Mouse (Mus musculus) myocyte (in vitro differentiated cells): ENCODE results near the gene Setd4. TPM values are rescaled to one million over a fixed set of nuclear protein-coding genes. Genes with fewer than 3 reads are reported as not detected.
A peak's percentile ranks its signal among the peaks of the same experiment; 100 is the strongest.

Source experiments
- H3K27me3 ChIP-seq: one replicate; pipeline ENCODE4 v1.6.1; 2011; ENCODE audit not compliant: control insufficient read depth, insufficient read depth, insufficient read length
- H3K36me3 ChIP-seq: one replicate; pipeline ENCODE4 v1.6.1; 2011; ENCODE audit not compliant: control insufficient read depth, insufficient read depth
- H3K4me2 ChIP-seq: one replicate; pipeline ENCODE4 v1.6.1; 2011; ENCODE audit warnings: low read depth, control low read depth
- H3K4me3 ChIP-seq: one replicate; pipeline ENCODE4 v1.5.1; 2011; ENCODE audit warnings: mild to moderate bottlenecking, control low read depth, moderate library complexity
- H3K79me2 ChIP-seq: one replicate; pipeline ENCODE4 v1.6.1; 2011; ENCODE audit not compliant: control insufficient read depth, insufficient read depth
- H3ac ChIP-seq: one replicate; pipeline ENCODE4 v1.6.1; 2011; ENCODE audit not compliant: control insufficient read depth, insufficient read length
- CEBPB ChIP-seq: IDR thresholded peaks from 2 replicates; pipeline ENCODE4 v1.6.1; 2011; ENCODE audit warnings: mild to moderate bottlenecking, moderate library complexity; ENCODE audit not compliant: poor library complexity, insufficient read depth, severe bottlenecking
- E2F4 ChIP-seq: IDR thresholded peaks from one replicate; pipeline ENCODE4 v1.6.1; 2011; ENCODE audit warnings: mild to moderate bottlenecking, control low read depth, moderate library complexity; ENCODE audit not compliant: insufficient read depth
- MAX ChIP-seq: IDR thresholded peaks from one replicate; pipeline ENCODE4 v1.6.1; 2011; ENCODE audit warnings: low read depth, mild to moderate bottlenecking, control low read depth
- MYOD1 ChIP-seq, 3 experiments: IDR thresholded peaks; one replicate each; pipeline ENCODE4 v1.6.1; 2011; ENCODE audit warnings: control low read depth in 2 of 3, low read depth in 2 of 3, mild to moderate bottlenecking in 2 of 3, moderate library complexity in 1 of 3; ENCODE audit not compliant: insufficient read length in 2 of 3, control insufficient read depth in 1 of 3
- MYOG ChIP-seq, 3 experiments: IDR thresholded peaks; one replicate each; pipeline ENCODE4 v1.6.1; 2011; ENCODE audit warnings: control low read depth in 2 of 3, low read depth in 2 of 3, mild to moderate bottlenecking in 2 of 3; ENCODE audit not compliant: insufficient read length in 2 of 3, control insufficient read depth in 1 of 3, insufficient read depth in 1 of 3
- POLR2A ChIP-seq: IDR thresholded peaks from one replicate; pipeline ENCODE4 v1.6.1; 2011; ENCODE audit warnings: low read depth, mild to moderate bottlenecking, control low read depth, moderate library complexity; ENCODE audit not compliant: insufficient read length
- POLR2AphosphoS2 ChIP-seq: IDR thresholded peaks from one replicate; pipeline ENCODE4 v1.6.1; 2011; ENCODE audit warnings: low read depth, control low read depth; ENCODE audit not compliant: insufficient read length
- REST ChIP-seq: IDR thresholded peaks from one replicate; pipeline ENCODE4 v1.6.1; 2011; ENCODE audit warnings: mild to moderate bottlenecking, control low read depth, moderate library complexity; ENCODE audit not compliant: insufficient read depth, insufficient read length
- SRF ChIP-seq: IDR thresholded peaks from one replicate; pipeline ENCODE4 v1.6.1; 2011; ENCODE audit warnings: low read depth; ENCODE audit not compliant: control insufficient read depth, insufficient read length
- TCF12 ChIP-seq: IDR thresholded peaks from one replicate; pipeline ENCODE4 v1.6.1; 2011; ENCODE audit warnings: mild to moderate bottlenecking, control low read depth; ENCODE audit not compliant: poor library complexity, insufficient read depth, severe bottlenecking
- TCF3 ChIP-seq: IDR thresholded peaks from one replicate; pipeline ENCODE4 v1.6.1; 2011; ENCODE audit warnings: low read depth, control low read depth; ENCODE audit not compliant: insufficient read length
- USF1 ChIP-seq: IDR thresholded peaks from one replicate; pipeline ENCODE4 v1.6.1; 2011; ENCODE audit warnings: low read depth, mild to moderate bottlenecking, control low read depth, moderate library complexity
- polyA plus RNA-seq: library from polyadenylated mRNA; unstranded; fragments of >200 nt; fragmentation: generic; extraction: Trizol; gene quantifications from one replicate; pipeline ENCODE4 v1.2.1, GENCODE M21; 2012; ENCODE audit warnings: missing spikeins

Gene Setd4
- 3.6 TPM for polyA plus RNA-seq

DNA sequence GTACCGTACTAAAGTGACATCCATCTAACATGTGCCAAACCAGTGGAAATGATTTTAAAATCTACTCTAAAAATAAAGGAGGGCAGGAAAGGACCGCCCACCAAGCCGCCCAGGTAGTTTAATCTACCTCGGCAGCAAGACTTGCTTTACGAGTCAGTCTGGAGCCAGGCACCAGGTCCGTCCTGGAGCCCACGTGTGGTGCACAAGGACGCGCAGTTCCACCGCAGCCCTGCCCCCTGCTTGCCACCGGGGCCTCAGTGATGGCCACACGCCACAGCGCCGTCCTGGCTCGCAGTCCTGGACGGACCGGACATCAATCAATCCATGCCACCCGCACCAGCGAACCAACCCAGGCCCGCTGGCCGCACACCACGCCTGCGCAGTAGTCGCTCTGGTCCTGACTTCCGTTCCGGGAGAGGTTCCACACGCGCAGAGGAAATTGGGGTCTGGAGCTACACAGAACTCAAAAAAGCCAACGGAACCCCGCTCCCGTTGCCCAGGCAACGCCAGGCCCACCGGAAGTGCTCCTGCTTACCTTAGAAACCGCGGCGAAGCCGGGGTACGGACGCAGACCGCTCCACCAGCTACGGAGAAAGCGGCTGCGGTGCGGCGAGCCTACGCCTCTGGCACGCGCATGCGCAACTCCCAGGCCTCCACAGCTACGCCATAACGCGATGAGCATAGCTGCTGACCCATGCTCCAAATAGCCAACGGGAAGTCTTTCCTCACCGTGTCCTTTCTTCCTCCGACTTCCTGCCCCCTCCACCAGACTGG is at the start of gene Setd4:
Gene Setd4 (minus strand): TSS at position 625 of the 774 bp plus-strand sequence.
- Histone ChIP-seq H3K79me2 (no peaks in the 10 kb centered on the region), H3K4me3 (peak within 1 kb of the TSS; percentile 51), H3ac (peak within 1 kb of the TSS; percentile 72), H3K4me2 (peak within 1 kb of the TSS; percentile 82), H3K36me3 (no peaks in the 10 kb centered on the region), H3K27me3 (no peaks in the 10 kb centered on the region)
- TF ChIP-seq MYOG (IDR thresholded peaks at IDR 0.05; ENCODE audit: control insufficient read depth in 1 of 3, insufficient read depth in 1 of 3, insufficient read length in 2 of 3, low read depth in 2 of 3) (no peak), POLR2A (peak; percentile 74), MYOD1 (IDR thresholded peaks at IDR 0.05; ENCODE audit: control insufficient read depth in 1 of 3, insufficient read length in 2 of 3, low read depth in 2 of 3) (peak in 1 of 3 experiments; percentile 43), POLR2AphosphoS2 (peak; percentile 69)

DNA sequence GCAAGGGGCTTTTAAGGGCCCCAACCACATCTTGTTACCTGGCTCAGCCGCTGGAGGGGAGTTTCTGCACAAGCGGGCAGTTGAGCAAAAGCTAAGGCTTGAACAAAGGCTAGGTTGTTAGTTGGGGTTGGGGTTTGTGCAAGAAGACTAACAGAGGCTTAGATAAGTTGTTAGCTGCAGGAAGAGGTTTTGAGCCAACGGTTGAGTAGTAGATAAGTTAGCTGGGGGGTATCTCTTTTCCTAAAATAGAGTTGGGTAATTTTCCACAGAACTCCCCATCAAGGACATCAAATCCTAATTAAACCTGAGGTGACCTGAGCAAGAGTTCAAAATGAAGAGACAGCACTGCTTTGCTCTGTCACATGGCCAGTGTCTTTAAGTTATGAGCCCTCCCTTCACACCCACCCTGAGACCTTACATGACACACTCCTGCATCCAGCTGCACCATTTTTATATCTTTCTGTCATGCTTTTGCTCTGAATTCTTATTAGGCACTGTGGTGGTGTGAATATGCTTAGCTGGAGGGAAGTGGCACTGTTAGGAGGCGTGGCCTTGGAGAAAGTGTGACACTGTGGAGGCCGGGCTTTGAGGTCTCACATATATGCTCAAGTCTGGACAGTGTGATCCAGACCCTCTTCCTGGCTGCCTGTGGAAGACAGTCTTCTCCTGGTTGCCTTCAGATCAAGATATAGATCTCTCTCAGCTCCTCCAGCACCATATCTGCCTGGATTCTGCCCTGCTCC is 44.7 kb upstream of the Setd4 start:
- Histone ChIP-seq H3K27me3 (no peaks in the 10 kb centered on the region), H3ac (no peak overlapping the region), H3K4me2 (no peak overlapping the region), H3K79me2 (no peaks in the 10 kb centered on the region), H3K36me3 (no peaks in the 10 kb centered on the region), H3K4me3 (no peak overlapping the region)
- TF ChIP-seq TCF12 (no peak), E2F4 (no peak), USF1 (no peak), SRF (no peak), REST (no peak), TCF3 (no peak), POLR2AphosphoS2 (no peak), MAX (no peak), POLR2A (no peak), CEBPB (no peak), MYOD1 (IDR thresholded peaks at IDR 0.05; ENCODE audit: control insufficient read depth in 1 of 3, insufficient read length in 2 of 3, low read depth in 2 of 3) (no peak), MYOG (IDR thresholded peaks at IDR 0.05; ENCODE audit: control insufficient read depth in 1 of 3, insufficient read depth in 1 of 3, insufficient read length in 2 of 3, low read depth in 2 of 3) (no peak)

DNA sequence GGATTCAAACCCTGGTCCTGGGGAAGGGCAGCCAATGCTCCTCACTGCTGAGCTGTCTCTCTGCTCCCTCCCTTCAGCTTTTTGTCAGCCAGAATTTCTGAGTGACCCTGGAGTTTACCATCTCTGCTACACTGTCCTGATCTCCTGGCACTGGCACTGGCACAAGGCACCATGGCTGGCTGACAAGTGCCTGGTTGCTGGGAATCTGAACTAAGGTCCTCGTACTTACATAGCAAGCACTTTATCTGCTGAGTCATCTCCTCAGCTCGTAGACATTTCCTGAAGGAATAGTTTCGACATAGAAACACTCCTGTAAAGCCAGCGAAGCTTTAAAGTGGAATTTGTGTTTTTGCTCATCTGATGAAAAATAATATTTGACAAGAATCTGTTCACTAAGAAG is 40.1 kb upstream of the Setd4 start:
- no peak overlapping the region for H3K4me2 ChIP-seq
- H3K79me2 ChIP-seq: no peaks in the 10 kb centered on the region
- no peak overlapping the region for H3ac ChIP-seq
- H3K27me3 ChIP-seq: no peaks in the 10 kb centered on the region
- no peaks in the 10 kb centered on the region for H3K36me3 ChIP-seq
- no peak for TF ChIP-seq MAX
- TF ChIP-seq MYOD1 (IDR thresholded peaks at IDR 0.05; ENCODE audit: control insufficient read depth in 1 of 3, insufficient read length in 2 of 3, low read depth in 2 of 3): no peak
- no peak for TF ChIP-seq SRF
- TF ChIP-seq TCF3: no peak
- no peak for TF ChIP-seq MYOG (IDR thresholded peaks at IDR 0.05; ENCODE audit: control insufficient read depth in 1 of 3, insufficient read depth in 1 of 3, insufficient read length in 2 of 3, low read depth in 2 of 3)
- no peak for TF ChIP-seq POLR2A
- no peak for TF ChIP-seq E2F4
- no peak for TF ChIP-seq CEBPB
- TF ChIP-seq TCF12: no peak
- TF ChIP-seq USF1: no peak
- TF ChIP-seq POLR2AphosphoS2: no peak
- no peak for TF ChIP-seq REST
- no peak overlapping the region for H3K4me3 ChIP-seq

DNA sequence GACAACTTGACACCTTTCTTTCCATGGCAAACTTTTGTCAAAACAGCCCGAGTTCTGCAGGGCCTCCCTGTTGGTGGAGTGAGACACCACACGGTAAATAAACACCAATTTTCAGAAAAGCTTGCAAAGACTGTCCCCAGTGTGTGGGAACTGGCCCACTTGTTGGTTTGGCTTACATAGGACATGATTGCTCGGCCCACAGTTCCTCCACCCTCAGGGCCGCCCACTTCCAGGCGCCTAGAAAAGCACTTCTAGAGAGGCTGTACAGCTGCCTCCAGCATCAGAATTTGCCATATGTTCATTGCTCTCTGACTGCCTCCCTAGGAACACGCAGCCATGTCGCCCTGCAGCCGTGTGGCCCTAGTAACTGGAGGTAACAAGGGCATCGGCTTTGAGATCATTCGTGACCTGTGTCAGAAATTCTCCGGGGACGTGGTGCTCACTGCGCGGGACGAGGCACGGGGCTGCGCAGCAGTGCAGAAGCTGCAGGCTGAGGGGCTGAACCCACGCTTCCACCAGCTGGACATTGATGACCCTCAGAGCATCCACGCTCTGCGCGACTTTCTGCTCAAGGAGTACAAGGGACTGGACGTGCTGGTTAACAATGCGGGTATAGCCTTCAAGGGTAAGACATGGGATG is 24.0 kb upstream of the Setd4 start, which contains the start of gene Gm5678:
Gene Gm5678 (plus strand): TSS at position 337 of the 640 bp plus-strand sequence.
- no peaks in the 10 kb centered on the region for H3K36me3 ChIP-seq
- H3ac ChIP-seq: no peak within 1 kb of the TSS
- no peak within 1 kb of the TSS for H3K4me2 ChIP-seq
- no peak within 1 kb of the TSS for H3K4me3 ChIP-seq
- H3K27me3 ChIP-seq: peaks cover 4% of the 10 kb centered on the region
- no peak for TF ChIP-seq MYOD1 (IDR thresholded peaks at IDR 0.05; ENCODE audit: control insufficient read depth in 1 of 3, insufficient read length in 2 of 3, low read depth in 2 of 3)
- no peak for TF ChIP-seq REST
- no peak for TF ChIP-seq POLR2AphosphoS2
- H3K79me2 ChIP-seq: no peaks in the 10 kb centered on the region
